ENCODE assay signal across 8 mouse cellular contexts in genomic region chr15:82337875-82338274, GRCm38 (mm10). TPM values are rescaled to one million over a fixed set of nuclear protein-coding genes. Genes with fewer than 3 reads are reported as not detected.
DNase-seq lines count a peak whose midpoint lies in the region; ATAC-seq and TF ChIP-seq lines count a peak whose summit lies in the region.

No protein-coding gene starts in this region.

- peak overlapping the region; percentile 67 for H3K4me3 ChIP-seq in lung, postnatal 0 days (ENCODE audit: low read depth, low read length)
- H3K4me3 ChIP-seq in embryonic fibroblast, embryonic 13.5 days (ENCODE audit: insufficient read depth, low read length), result peak overlapping the region; percentile 61
- peak overlapping the region; percentile 52 for H3K4me3 ChIP-seq in limb, embryonic 14.5 days (replicated peaks; ENCODE audit: low read length)

- H3K9ac ChIP-seq in lung, postnatal 0 days (replicated peaks; ENCODE audit: low read depth), result peak overlapping the region; percentile 68
- peak overlapping the region; percentile 66 for H3K9ac ChIP-seq in limb, embryonic 14.5 days (ENCODE audit: low read depth, low read length, severe bottlenecking)

- TF ChIP-seq CTCF in lung, postnatal 0 days (IDR thresholded peaks at IDR 0.05), result no peak
- no peak for TF ChIP-seq CTCF in embryonic fibroblast, embryonic 13.5 days (IDR thresholded peaks at IDR 0.05; ENCODE audit: borderline replicate concordance, insufficient read depth, low read length)

- TF ChIP-seq EP300 in lung, postnatal 0 days (IDR thresholded peaks at IDR 0.05), result no peak

- peak; percentile 48 for DNase-seq in lung, postnatal 0 days (ENCODE audit: low spot score)
- DNase-seq in lung, postnatal 25 days (ENCODE audit: low spot score), result no peak
- no peak for DNase-seq in limb, embryonic 14.5 days (ENCODE audit: low spot score)
- DNase-seq in splenic B cell, adult 2 months (ENCODE audit: low read depth, low spot score), result peak; percentile 42
- no peak for DNase-seq in MN1 (ENCODE audit: low spot score)
- no peak for DNase-seq in retina, embryonic 14.5 days (ENCODE audit: low spot score)
- no peak for DNase-seq in retina, postnatal 1 day

- 8% methylated on average over 4 of the region's 4 CpGs for WGBS in lung, postnatal 0 days
- WGBS in limb, embryonic 14.5 days, result 29% methylated on average over 4 of the region's 4 CpGs

- H3K27me3 ChIP-seq in lung, postnatal 0 days (replicated peaks; ENCODE audit: insufficient read depth, low read length), result no peaks in the 10 kb centered on the region
- H3K27me3 ChIP-seq in limb, embryonic 14.5 days (ENCODE audit: control insufficient read depth, insufficient read depth, low read length), result no peaks in the 10 kb centered on the region
- H3K27me3 ChIP-seq in splenic B cell, adult 2 months (ENCODE audit: control insufficient read depth, insufficient read depth, low read length, poor library complexity, severe bottlenecking), result no peaks in the 10 kb centered on the region; the same call in 1 of the 2 replicates

- no peak for ATAC-seq in lung, postnatal 0 days
- no peak for ATAC-seq in limb, embryonic 14.5 days (ENCODE audit: low FRiP score, low read depth)

- H3K36me3 ChIP-seq in lung, postnatal 0 days (ENCODE audit: insufficient read depth, low read length), result peaks cover 21% of the 10 kb centered on the region
- H3K36me3 ChIP-seq in limb, embryonic 14.5 days (ENCODE audit: control insufficient read depth, insufficient read depth, low read length), result peaks cover 29% of the 10 kb centered on the region
- H3K36me3 ChIP-seq in splenic B cell, adult 2 months (ENCODE audit: control insufficient read depth, insufficient read depth, low read length, poor library complexity, severe bottlenecking), result no peaks in the 10 kb centered on the region; the same call in 1 of the 2 replicates

- no peaks in the 10 kb centered on the region for H3K9me3 ChIP-seq in lung, postnatal 0 days (ENCODE audit: low read length)
- no peaks in the 10 kb centered on the region for H3K9me3 ChIP-seq in limb, embryonic 14.5 days (ENCODE audit: control insufficient read depth, low read length)

- peak overlapping the region; percentile 64 for H3K4me2 ChIP-seq in lung, postnatal 0 days (replicated peaks; ENCODE audit: low read depth, low read length)
- H3K4me2 ChIP-seq in limb, embryonic 14.5 days (replicated peaks; ENCODE audit: low read depth, low read length, severe bottlenecking), result peak overlapping the region; percentile 71

- no peak for TF ChIP-seq POLR2A in embryonic fibroblast, embryonic 13.5 days (IDR thresholded peaks at IDR 0.05; ENCODE audit: low read depth, low read length)
- no peak for TF ChIP-seq POLR2A in limb, embryonic 14.5 days (IDR thresholded peaks at IDR 0.05; ENCODE audit: borderline replicate concordance, extremely low read depth, insufficient read depth, insufficient read length)

- H3K4me1 ChIP-seq in lung, postnatal 0 days (ENCODE audit: insufficient read depth, low read depth, low read length), result peaks cover 7% of the 10 kb centered on the region; the same call in 1 of the 2 replicates
- H3K4me1 ChIP-seq in embryonic fibroblast, embryonic 13.5 days (ENCODE audit: control insufficient read depth, insufficient read depth, low read length), result peaks cover 5% of the 10 kb centered on the region; the same call in 1 of the 2 replicates
- peaks cover 19% of the 10 kb centered on the region for H3K4me1 ChIP-seq in limb, embryonic 14.5 days (ENCODE audit: control insufficient read depth, insufficient read depth, low read length)

- no peak overlapping the region for H3K27ac ChIP-seq in lung, postnatal 0 days (ENCODE audit: low read length)
- H3K27ac ChIP-seq in embryonic fibroblast, embryonic 13.5 days (ENCODE audit: insufficient read depth, low read length), result no peak overlapping the region
- no peak overlapping the region for H3K27ac ChIP-seq in limb, embryonic 14.5 days (replicated peaks; ENCODE audit: low read depth, low read length)

RNA-seq across cellular contexts. Expression of gene Naga, which starts 0.8 kb away (rescaled TPM):
- polyA plus RNA-seq in lung, postnatal 0 days (2015; fragmentation: Nextera tagmentation; extraction: Ambion mirVana), result 73.0 and 75.4 TPM in 2 replicates
- 42.6 and 42.8 TPM in 2 replicates for polyA plus RNA-seq in embryonic fibroblast, embryonic 13.5 days (2011; ENCODE audit: insufficient read length, low read depth, missing spikeins)
- 101 and 118 TPM in 2 replicates for polyA plus RNA-seq in limb, embryonic 14.5 days (2012; rRNA removed)
- 59.3 and 60.1 TPM in 2 replicates for polyA plus RNA-seq in limb, embryonic 14.5 days (2014; fragmentation: Nextera tagmentation; extraction: Ambion mirVana)

RNA-seq across cellular contexts. Expression of gene Pheta2, which starts 0.9 kb away (rescaled TPM):
- polyA plus RNA-seq in lung, postnatal 0 days (2015; fragmentation: Nextera tagmentation; extraction: Ambion mirVana), result 8.4 TPM in 2 replicates
- 3.1 and 8.1 TPM in 2 replicates for polyA plus RNA-seq in embryonic fibroblast, embryonic 13.5 days (2011; ENCODE audit: insufficient read length, low read depth, missing spikeins)
- 12.8 and 15.3 TPM in 2 replicates for polyA plus RNA-seq in limb, embryonic 14.5 days (2012; rRNA removed)
- 11.9 and 14.1 TPM in 2 replicates for polyA plus RNA-seq in limb, embryonic 14.5 days (2014; fragmentation: Nextera tagmentation; extraction: Ambion mirVana)

RNA-seq across cellular contexts. Expression of gene Smdt1, which starts 0.9 kb away (rescaled TPM):
- 241 and 276 TPM in 2 replicates for polyA plus RNA-seq in lung, postnatal 0 days (2015; fragmentation: Nextera tagmentation; extraction: Ambion mirVana)
- 99.2 and 103 TPM in 2 replicates for polyA plus RNA-seq in embryonic fibroblast, embryonic 13.5 days (2011; ENCODE audit: insufficient read length, low read depth, missing spikeins)
- polyA plus RNA-seq in limb, embryonic 14.5 days (2012; rRNA removed), result 175 and 178 TPM in 2 replicates
- polyA plus RNA-seq in limb, embryonic 14.5 days (2014; fragmentation: Nextera tagmentation; extraction: Ambion mirVana), result 255 and 258 TPM in 2 replicates

RNA-seq across cellular contexts. Expression of gene Ndufa6, which starts 16.2 kb away (rescaled TPM):
- 439 and 454 TPM in 2 replicates for polyA plus RNA-seq in lung, postnatal 0 days (2015; fragmentation: Nextera tagmentation; extraction: Ambion mirVana)
- 154 and 171 TPM in 2 replicates for polyA plus RNA-seq in embryonic fibroblast, embryonic 13.5 days (2011; ENCODE audit: insufficient read length, low read depth, missing spikeins)
- polyA plus RNA-seq in limb, embryonic 14.5 days (2012; rRNA removed), result 252 and 318 TPM in 2 replicates
- 325 and 348 TPM in 2 replicates for polyA plus RNA-seq in limb, embryonic 14.5 days (2014; fragmentation: Nextera tagmentation; extraction: Ambion mirVana)

RNA-seq across cellular contexts. Expression of gene Wbp2nl, which starts 39.1 kb away (rescaled TPM):
- 0.19 TPM in 1 of 2 replicates, not detected in the other for polyA plus RNA-seq in lung, postnatal 0 days (2015; fragmentation: Nextera tagmentation; extraction: Ambion mirVana)
- polyA plus RNA-seq in embryonic fibroblast, embryonic 13.5 days (2011; ENCODE audit: insufficient read length, low read depth, missing spikeins), result not detected in 2 replicates
- polyA plus RNA-seq in limb, embryonic 14.5 days (2012; rRNA removed), result 0.24 and 0.47 TPM in 2 replicates
- polyA plus RNA-seq in limb, embryonic 14.5 days (2014; fragmentation: Nextera tagmentation; extraction: Ambion mirVana), result not detected in 2 replicates

Comparison
In these comparisons a context has a peak if more than half of its experiments do, and no peak if none do; other contexts are left out.
1. DNase-seq: peak in lung, postnatal 0 days (single experiment) and splenic B cell, adult 2 months (single experiment); none in lung, postnatal 25 days (single experiment), limb, embryonic 14.5 days (single experiment), MN1 (single experiment), retina, embryonic 14.5 days (single experiment) and retina, postnatal 1 day (single experiment).
2. Peak in every context shown above with its lines, with median percentiles within 50 percentile points of each other: H3K4me3 ChIP-seq.